Mouse (Mus musculus): ENCODE measurements around the gene E2f6.

E2f6 gene

GRCm38 (mm10) chr12:16810525-16811431 is at the start of gene E2f6:
TSS of gene E2f6 (plus strand) at chr12:16810963.
- DNase-seq, result peak; percentile 89

GRCm38 (mm10) chr12:16761461-16761860 is 49.3 kb upstream of the E2f6 start:
- DNase-seq, result no peak

GRCm38 (mm10) chr12:16763649-16764422 is 46.9 kb upstream of the E2f6 start:
- no peak for DNase-seq

GRCm38 (mm10) chr12:16764776-16765445 is 45.9 kb upstream of the E2f6 start:
- DNase-seq, result no peak

- DNase-seq, result no peak
Measured at GRCm38 (mm10) chr12:16768251-16768650, 42.5 kb upstream of the E2f6 start.

- no peak for DNase-seq
Measured at GRCm38 (mm10) chr12:16768711-16769110, 42.1 kb upstream of the E2f6 start.

- DNase-seq, result no peak
Measured at GRCm38 (mm10) chr12:16769601-16770165, 41.1 kb upstream of the E2f6 start.

- no peak for DNase-seq
Measured at GRCm38 (mm10) chr12:16774605-16775004, 36.2 kb upstream of the E2f6 start.

- no peak for DNase-seq
Measured at GRCm38 (mm10) chr12:16775351-16775750, 35.4 kb upstream of the E2f6 start.

GRCm38 (mm10) chr12:16778523-16778922 is 32.2 kb upstream of the E2f6 start:
- no peak for DNase-seq

GRCm38 (mm10) chr12:16779165-16779564 is 31.6 kb upstream of the E2f6 start:
- DNase-seq, result no peak

- no peak for DNase-seq
Measured at GRCm38 (mm10) chr12:16780320-16780719, 30.4 kb upstream of the E2f6 start.

- DNase-seq, result peak; percentile 11
Measured at GRCm38 (mm10) chr12:16781034-16781746, 29.6 kb upstream of the E2f6 start.

- DNase-seq, result no peak
Measured at GRCm38 (mm10) chr12:16788600-16788999, 22.2 kb upstream of the E2f6 start.

- DNase-seq, result no peak
Measured at GRCm38 (mm10) chr12:16789199-16789598, 21.6 kb upstream of the E2f6 start.

- no peak for DNase-seq
Measured at GRCm38 (mm10) chr12:16789756-16790155, 21.0 kb upstream of the E2f6 start.

- no peak for DNase-seq
Measured at GRCm38 (mm10) chr12:16790456-16790855, 20.3 kb upstream of the E2f6 start.

- no peak for DNase-seq
Measured at GRCm38 (mm10) chr12:16793371-16793770, 17.4 kb upstream of the E2f6 start.

- no peak for DNase-seq
Measured at GRCm38 (mm10) chr12:16795781-16796180, 15.0 kb upstream of the E2f6 start.

GRCm38 (mm10) chr12:16798894-16799293 is 11.9 kb upstream of the E2f6 start:
- DNase-seq, result no peak

GRCm38 (mm10) chr12:16799928-16800258 is 10.9 kb upstream of the E2f6 start:
- DNase-seq, result no peak

GRCm38 (mm10) chr12:16800259-16800958 is 10.4 kb upstream of the E2f6 start, which contains the start of gene Greb1:
TSS of gene Greb1 (minus strand) at chr12:16800886.
- DNase-seq, result no peak
